Mouse (Mus musculus): ENCODE data around the gene Vill. TPM values are rescaled to one million over a fixed set of nuclear protein-coding genes. Genes with fewer than 3 reads are reported as not detected.
A peak's percentile ranks its signal among the peaks of the same experiment; 100 is the strongest.

The Vill gene
- polyA plus RNA-seq, 1 experiment from 2014 or later = 3.7 TPM

- ATAC-seq = peak; percentile 43; the same call in 1 of the 2 replicates
- H3K9me3 ChIP-seq (replicated peaks; ENCODE audit: control insufficient read depth, low read length, poor library complexity, severe bottlenecking) = no peaks in the 10 kb centered on the region
Measured at GRCm38 (mm10) chr9:119067601-119068000, 15.0 kb downstream of the Vill start.

DNA sequence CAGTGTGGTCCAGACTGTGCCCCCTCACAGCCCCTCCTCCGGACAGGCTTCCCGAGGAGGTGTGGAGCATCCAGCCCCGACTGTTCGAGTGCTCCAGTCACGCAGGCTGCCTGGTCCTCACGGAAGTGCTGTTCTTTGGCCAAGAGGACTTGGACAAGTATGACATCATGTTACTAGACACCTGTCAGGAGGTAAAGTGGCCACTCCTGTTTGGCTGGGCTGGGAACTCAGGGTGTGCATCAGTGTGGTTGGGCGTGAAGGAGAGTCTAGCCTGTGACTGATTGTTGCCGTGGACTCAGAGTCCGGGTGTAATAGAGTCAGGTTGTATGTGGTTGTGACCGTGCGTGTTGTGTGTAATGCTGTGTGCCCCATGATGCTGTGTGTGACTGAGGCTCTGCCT lies 15.7 kb downstream of the Vill start:
- 87% methylated on average over 11 of the region's 11 CpGs for WGBS
- Histone ChIP-seq H3K9ac (ENCODE audit: low read depth, low read length) (no peak overlapping the region), H3K36me3 (ENCODE audit: control insufficient read depth, insufficient read depth, low read length) (0 out of 2 replicates have a peak, but pooled peaks cover 5% of the 10 kb centered on the region), H3K4me3 (ENCODE audit: low read depth, low read length) (no peak overlapping the region), H3K4me2 (ENCODE audit: low read length) (no peak overlapping the region), H3K27me3 (ENCODE audit: control insufficient read depth, insufficient read depth, low read depth, low read length) (no peaks in the 10 kb centered on the region), H3K27ac (ENCODE audit: low read length) (no peak overlapping the region), H3K9me3 (replicated peaks; ENCODE audit: control insufficient read depth, low read length, poor library complexity, severe bottlenecking) (no peaks in the 10 kb centered on the region), H3K4me1 (ENCODE audit: control insufficient read depth, insufficient read depth, low read length) (0 out of 2 replicates have a peak, but pooled peaks cover 2% of the 10 kb centered on the region)
- ATAC-seq = 0 out of 2 replicates have a peak, but pooled peaks have one; percentile 38

More at GRCm38 (mm10) chr9:119067601-119068000, 15.0 kb downstream of the Vill start:
- Histone ChIP-seq H3K4me2 (ENCODE audit: low read length) (no peak overlapping the region), H3K27ac (ENCODE audit: low read length) (no peak overlapping the region), H3K36me3 (ENCODE audit: control insufficient read depth, insufficient read depth, low read length) (0 out of 2 replicates have a peak, but pooled peaks cover 5% of the 10 kb centered on the region), H3K4me1 (ENCODE audit: control insufficient read depth, insufficient read depth, low read length) (0 out of 2 replicates have a peak, but pooled peaks cover 2% of the 10 kb centered on the region), H3K27me3 (ENCODE audit: control insufficient read depth, insufficient read depth, low read depth, low read length) (no peaks in the 10 kb centered on the region; the same call in 1 of the 2 replicates), H3K4me3 (ENCODE audit: low read depth, low read length) (no peak overlapping the region), H3K9ac (ENCODE audit: low read depth, low read length) (no peak overlapping the region)
- 3% methylated on average over 6 of the region's 6 CpGs for WGBS

DNA sequence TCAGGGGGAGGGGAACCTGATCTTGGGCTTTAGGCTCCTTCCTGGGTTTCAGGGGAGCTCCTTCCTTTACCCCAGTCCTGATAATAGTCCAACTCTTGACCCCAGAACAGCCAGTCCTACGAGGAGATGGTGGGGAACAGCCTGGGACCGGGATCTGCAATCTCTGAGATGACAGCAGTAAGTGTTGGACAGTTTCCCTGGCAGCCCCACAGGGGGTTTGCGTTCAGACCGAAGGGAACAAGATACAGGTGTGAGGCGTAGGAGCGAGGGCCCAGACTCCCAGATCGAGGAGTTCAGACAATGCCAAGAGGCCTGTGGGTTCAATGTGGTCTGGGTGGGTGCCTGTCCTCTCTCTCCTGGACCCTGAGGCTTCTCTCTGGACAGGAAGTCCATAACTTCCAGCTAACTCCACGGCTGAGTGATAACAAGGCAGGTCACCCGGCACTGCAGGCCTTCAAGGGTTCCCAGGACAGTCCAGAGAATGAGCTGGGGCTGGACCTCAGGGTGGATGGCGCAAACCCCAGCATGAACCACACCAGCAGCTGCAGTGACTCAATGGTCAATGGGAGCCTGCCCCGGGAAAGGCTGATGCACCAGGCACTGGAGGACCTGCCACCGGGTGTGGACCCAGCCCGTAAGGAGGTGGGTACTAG lies 17.7 kb downstream of the Vill start:
- Histone ChIP-seq H3K27ac (ENCODE audit: low read length) (no peak overlapping the region), H3K9ac (ENCODE audit: low read depth, low read length) (no peak overlapping the region), H3K4me2 (ENCODE audit: low read length) (no peak overlapping the region), H3K36me3 (ENCODE audit: control insufficient read depth, insufficient read depth, low read length) (0 out of 2 replicates have a peak, but pooled peaks cover 5% of the 10 kb centered on the region), H3K9me3 (replicated peaks; ENCODE audit: control insufficient read depth, low read length, poor library complexity, severe bottlenecking) (no peaks in the 10 kb centered on the region), H3K4me1 (ENCODE audit: control insufficient read depth, insufficient read depth, low read length) (0 out of 2 replicates have a peak, but pooled peaks cover 2% of the 10 kb centered on the region), H3K4me3 (ENCODE audit: low read depth, low read length) (no peak overlapping the region), H3K27me3 (ENCODE audit: control insufficient read depth, insufficient read depth, low read depth, low read length) (no peaks in the 10 kb centered on the region)
- WGBS = 87% methylated on average over 13 of the region's 13 CpGs
- ATAC-seq = no peak

DNA sequence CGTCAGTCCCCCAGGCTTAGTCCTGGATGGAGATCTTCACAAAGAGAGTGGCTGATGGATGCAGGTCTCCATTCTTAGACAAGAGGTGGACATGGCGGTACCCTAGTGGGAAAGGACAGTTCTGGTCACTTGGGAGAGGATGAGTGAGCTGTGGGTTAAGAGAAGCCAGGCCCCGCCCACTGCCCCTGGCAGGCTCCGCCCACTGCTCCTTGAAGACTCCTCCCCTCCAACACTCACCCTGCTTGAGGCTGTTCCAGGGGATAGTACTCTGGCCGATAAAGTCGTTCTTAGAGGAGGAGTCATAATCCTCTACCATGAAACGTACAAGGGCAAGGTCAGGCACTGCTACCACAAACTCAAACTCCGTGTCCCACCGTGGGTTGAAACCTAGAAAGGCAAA lies 19.2 kb downstream of the Vill start:
- WGBS = 86% methylated on average over 9 of the region's 9 CpGs
- Histone ChIP-seq H3K4me1 (ENCODE audit: control insufficient read depth, insufficient read depth, low read length) (0 out of 2 replicates have a peak, but pooled peaks cover 2% of the 10 kb centered on the region), H3K9me3 (replicated peaks; ENCODE audit: control insufficient read depth, low read length, poor library complexity, severe bottlenecking) (no peaks in the 10 kb centered on the region), H3K27ac (ENCODE audit: low read length) (no peak overlapping the region), H3K36me3 (ENCODE audit: control insufficient read depth, insufficient read depth, low read length) (0 out of 2 replicates have a peak, but pooled peaks cover 7% of the 10 kb centered on the region), H3K27me3 (ENCODE audit: control insufficient read depth, insufficient read depth, low read depth, low read length) (no peaks in the 10 kb centered on the region), H3K4me3 (ENCODE audit: low read depth, low read length) (no peak overlapping the region), H3K9ac (ENCODE audit: low read depth, low read length) (no peak overlapping the region), H3K4me2 (ENCODE audit: low read length) (no peak overlapping the region)
- ATAC-seq = no peak

- H3K9me3 ChIP-seq (replicated peaks; ENCODE audit: control insufficient read depth, low read length, poor library complexity, severe bottlenecking) = no peaks in the 10 kb centered on the region
- H3K9ac ChIP-seq (ENCODE audit: low read depth, low read length) = no peak overlapping the region
- H3K27me3 ChIP-seq (ENCODE audit: control insufficient read depth, insufficient read depth, low read depth, low read length) = no peaks in the 10 kb centered on the region
- no peak overlapping the region for H3K4me3 ChIP-seq (ENCODE audit: low read depth, low read length)
- no peak overlapping the region for H3K4me2 ChIP-seq (ENCODE audit: low read length)
- no peak overlapping the region for H3K27ac ChIP-seq (ENCODE audit: low read length)
- WGBS = 88% methylated on average over 15 of the region's 15 CpGs
- no peaks in the 10 kb centered on the region for H3K4me1 ChIP-seq (ENCODE audit: control insufficient read depth, insufficient read depth, low read length)
- 0 out of 2 replicates have a peak, but pooled peaks cover 7% of the 10 kb centered on the region for H3K36me3 ChIP-seq (ENCODE audit: control insufficient read depth, insufficient read depth, low read length)
- no peak for ATAC-seq
Measured at GRCm38 (mm10) chr9:119073184-119073895, 20.8 kb downstream of the Vill start.

- Histone ChIP-seq H3K36me3 (ENCODE audit: control insufficient read depth, insufficient read depth, low read length) (0 out of 2 replicates have a peak, but pooled peaks cover 9% of the 10 kb centered on the region), H3K9ac (ENCODE audit: low read depth, low read length) (no peak overlapping the region), H3K27me3 (ENCODE audit: control insufficient read depth, insufficient read depth, low read depth, low read length) (no peaks in the 10 kb centered on the region), H3K4me1 (ENCODE audit: control insufficient read depth, insufficient read depth, low read length) (no peaks in the 10 kb centered on the region), H3K4me2 (ENCODE audit: low read length) (no peak overlapping the region), H3K9me3 (replicated peaks; ENCODE audit: control insufficient read depth, low read length, poor library complexity, severe bottlenecking) (no peaks in the 10 kb centered on the region), H3K4me3 (ENCODE audit: low read depth, low read length) (no peak overlapping the region), H3K27ac (ENCODE audit: low read length) (no peak overlapping the region)
- 75% methylated on average over 16 of the region's 16 CpGs for WGBS
- no peak for ATAC-seq
Measured at GRCm38 (mm10) chr9:119075685-119076084, 23.1 kb downstream of the Vill start.

DNA sequence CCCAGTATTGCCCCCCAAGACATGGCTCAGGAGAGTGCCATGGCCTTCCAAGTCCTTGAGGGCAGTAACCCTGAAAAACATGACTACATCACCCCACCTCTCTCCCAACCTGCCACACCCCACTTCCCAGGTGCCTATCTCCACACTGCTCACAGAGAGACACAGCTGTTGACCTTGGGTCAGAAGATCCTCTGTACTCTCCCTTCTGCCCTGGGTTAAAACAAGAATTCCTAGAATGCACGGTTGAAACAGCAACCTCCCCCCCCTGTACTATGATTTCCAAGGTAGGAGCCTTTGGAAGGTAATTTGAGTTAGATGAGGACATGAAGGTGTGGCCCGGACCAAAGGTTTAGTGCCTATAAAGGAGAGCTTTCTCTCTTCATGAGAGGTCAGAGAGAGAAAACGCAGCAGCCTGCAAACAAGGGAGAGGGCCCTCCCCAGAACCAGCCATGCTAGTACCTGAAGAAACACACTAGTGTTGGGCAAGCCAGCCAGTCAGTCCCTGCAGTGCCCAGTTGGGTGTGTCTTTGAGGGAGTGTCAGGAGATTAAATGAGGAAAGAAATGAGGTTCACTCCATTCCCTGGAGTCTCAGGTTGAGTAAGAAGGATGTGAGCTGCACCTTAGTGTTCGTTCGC lies 27.6 kb downstream of the Vill start:
- Histone ChIP-seq H3K4me3 (ENCODE audit: low read depth, low read length) (no peak overlapping the region), H3K4me2 (ENCODE audit: low read length) (no peak overlapping the region), H3K36me3 (ENCODE audit: control insufficient read depth, insufficient read depth, low read length) (0 out of 2 replicates have a peak, but pooled peaks cover 4% of the 10 kb centered on the region), H3K9me3 (replicated peaks; ENCODE audit: control insufficient read depth, low read length, poor library complexity, severe bottlenecking) (no peaks in the 10 kb centered on the region), H3K27ac (ENCODE audit: low read length) (no peak overlapping the region), H3K27me3 (ENCODE audit: control insufficient read depth, insufficient read depth, low read depth, low read length) (no peaks in the 10 kb centered on the region), H3K9ac (ENCODE audit: low read depth, low read length) (no peak overlapping the region), H3K4me1 (ENCODE audit: control insufficient read depth, insufficient read depth, low read length) (peaks cover 5% of the 10 kb centered on the region)
- ATAC-seq = no peak
- 87% methylated on average over 5 of the region's 5 CpGs for WGBS

DNA sequence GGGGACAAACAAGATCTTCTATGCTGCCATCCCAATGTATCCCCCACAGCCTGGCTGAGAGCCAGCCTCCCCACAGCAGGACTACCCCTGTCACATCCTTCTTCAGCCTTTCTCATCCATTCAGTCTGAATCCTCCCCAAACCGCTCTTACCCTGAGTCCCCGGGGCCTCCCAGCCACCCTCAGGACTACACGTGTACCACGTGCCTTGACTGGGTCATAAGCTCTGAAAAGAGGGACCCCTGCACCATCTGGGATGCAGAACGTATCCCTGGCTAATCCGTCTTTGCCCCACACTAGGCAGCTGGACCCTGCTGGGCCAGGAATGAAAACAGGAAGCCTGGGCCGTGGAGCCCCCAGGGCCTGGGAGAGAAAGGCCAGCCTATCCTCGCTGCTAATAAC lies 29.5 kb downstream of the Vill start:
- H3K4me2 ChIP-seq (ENCODE audit: low read length) = no peak overlapping the region
- no peak overlapping the region for H3K4me3 ChIP-seq (ENCODE audit: low read depth, low read length)
- peak; percentile 78 for ATAC-seq
- peaks cover 5% of the 10 kb centered on the region for H3K4me1 ChIP-seq (ENCODE audit: control insufficient read depth, insufficient read depth, low read length)
- no peaks in the 10 kb centered on the region for H3K9me3 ChIP-seq (replicated peaks; ENCODE audit: control insufficient read depth, low read length, poor library complexity, severe bottlenecking)
- no peaks in the 10 kb centered on the region for H3K27me3 ChIP-seq (ENCODE audit: control insufficient read depth, insufficient read depth, low read depth, low read length)
- 0 out of 2 replicates have a peak overlapping the region, but pooled peaks have one; percentile 51 for H3K27ac ChIP-seq (ENCODE audit: low read length)
- no peak overlapping the region for H3K9ac ChIP-seq (ENCODE audit: low read depth, low read length)
- 0 out of 2 replicates have a peak, but pooled peaks cover 2% of the 10 kb centered on the region for H3K36me3 ChIP-seq (ENCODE audit: control insufficient read depth, insufficient read depth, low read length)
- WGBS = 5% methylated on average over 8 of the region's 8 CpGs
